Mouse (Mus musculus): ENCODE measurements around the gene Dido1. TPM values are rescaled to one million over a fixed set of nuclear protein-coding genes. Genes with fewer than 3 reads are reported as not detected.

The Dido1 gene
- total RNA-seq, 2 experiments from 2014 or later, result 56.0 to 56.3 TPM

DNA sequence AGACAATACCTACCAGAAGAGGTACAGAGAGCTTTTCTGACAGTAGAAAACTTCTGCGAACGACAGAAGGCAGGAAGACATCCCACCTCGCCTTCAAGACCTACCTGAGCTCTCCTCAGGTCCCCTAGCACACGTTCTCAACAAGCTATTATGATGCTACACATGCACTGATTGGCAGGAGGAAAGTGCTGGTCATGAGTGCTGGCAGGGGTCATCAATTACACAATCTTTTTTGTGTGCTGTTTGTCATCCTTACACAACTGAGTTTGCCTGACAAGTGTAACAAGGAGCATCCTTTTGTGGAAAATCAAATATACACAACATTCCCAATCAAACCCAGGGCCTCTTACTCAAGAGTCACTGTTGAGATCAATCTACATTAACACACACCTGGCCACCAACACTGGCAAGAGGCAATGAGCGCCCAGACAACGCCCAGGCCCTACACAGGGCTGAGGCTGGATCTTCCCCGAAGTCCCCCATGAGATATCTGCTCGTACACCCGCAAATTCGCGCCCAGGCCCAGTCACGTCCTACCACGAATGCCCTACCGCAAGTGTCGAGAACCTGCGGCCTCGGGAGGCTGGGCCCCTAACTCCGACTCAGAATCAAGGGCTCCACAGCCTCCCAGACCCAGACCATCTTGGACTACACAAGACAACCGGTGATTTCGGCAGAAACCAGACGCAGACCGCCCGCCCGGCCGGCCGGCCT, 8.6 kb downstream of the Dido1 start:
- intact Hi-C loops (cut with DNase I), result no loop called here
- no peak for DNase-seq (ENCODE audit: extremely low spot score in 1 of 2, low spot score in 2 of 2)

DNA sequence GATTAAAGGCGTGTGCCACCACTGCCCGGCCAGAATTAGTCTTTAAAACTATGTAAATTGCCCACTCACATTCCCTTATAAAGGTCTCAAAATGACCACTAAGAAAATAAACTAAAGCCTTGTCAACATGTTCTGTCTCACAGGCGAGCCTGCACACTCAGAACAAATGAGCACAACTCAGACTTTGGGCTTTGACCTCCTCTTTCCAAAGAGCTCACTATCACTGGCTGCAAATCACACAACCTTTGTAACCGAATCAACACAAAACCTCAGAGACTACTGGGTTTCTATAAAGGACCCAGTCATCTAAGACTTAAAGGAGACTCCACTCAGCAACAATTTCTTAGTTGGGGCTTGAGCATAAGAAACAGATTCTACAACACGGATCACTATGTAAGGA, 9.3 kb downstream of the Dido1 start:
- no peak for DNase-seq (ENCODE audit: extremely low spot score in 1 of 2, low spot score in 2 of 2)
- intact Hi-C loops (cut with DNase I), result no loop called here

GRCm38 (mm10) chr2:180695176-180695575, 14.6 kb downstream of the Dido1 start:
- intact Hi-C loops (cut with DNase I), result no loop called here
- DNase-seq (ENCODE audit: extremely low spot score in 1 of 2, low spot score in 2 of 2), result no peak

DNA sequence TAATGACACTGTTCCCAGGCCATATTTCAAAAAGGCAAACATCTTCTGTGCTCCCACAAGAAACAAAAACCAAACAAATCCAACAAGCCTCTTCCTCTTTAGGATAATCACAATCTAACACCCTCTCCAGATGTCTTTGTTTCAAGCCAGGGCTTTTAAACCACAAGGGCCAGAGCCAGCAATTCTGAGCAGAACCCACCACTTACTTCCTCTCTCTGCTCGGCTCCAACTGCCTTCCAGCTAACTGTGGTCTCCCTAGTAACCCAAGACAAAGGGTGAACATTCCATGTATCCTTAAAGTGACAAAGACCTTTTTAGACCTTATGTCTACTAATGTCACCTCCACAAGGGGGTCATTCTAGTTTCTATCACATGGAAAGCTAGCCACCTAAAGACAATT, 17.2 kb downstream of the Dido1 start:
- peak; percentile 40 to 53 for DNase-seq (ENCODE audit: extremely low spot score in 1 of 2, low spot score in 2 of 2)
- intact Hi-C loops (cut with DNase I), result no loop called here

GRCm38 (mm10) chr2:180689841-180690240, 20.0 kb downstream of the Dido1 start:
- no peak for DNase-seq (ENCODE audit: extremely low spot score in 1 of 2, low spot score in 2 of 2)
- intact Hi-C loops (cut with DNase I), result no loop called here

DNA sequence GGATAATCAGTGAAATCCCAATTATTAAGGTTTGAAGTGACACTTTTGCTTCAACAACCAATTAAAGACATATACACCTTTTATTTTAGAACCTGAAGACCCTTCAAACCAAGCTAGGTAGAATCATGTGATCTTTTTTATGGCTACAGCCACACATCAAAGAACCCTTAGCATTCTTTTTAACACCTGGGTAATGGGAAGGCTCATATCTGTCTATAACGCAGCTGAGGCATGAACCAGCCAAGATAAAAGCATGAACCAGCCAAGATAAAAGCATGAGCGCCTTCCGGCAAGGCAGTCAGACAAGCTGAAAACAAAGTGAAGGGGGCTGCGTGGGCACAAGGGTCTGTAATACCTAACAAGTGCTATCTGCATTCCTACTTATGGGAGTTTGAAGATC, 25.8 kb downstream of the Dido1 start:
- intact Hi-C loops (cut with DNase I), result no loop called here

DNA sequence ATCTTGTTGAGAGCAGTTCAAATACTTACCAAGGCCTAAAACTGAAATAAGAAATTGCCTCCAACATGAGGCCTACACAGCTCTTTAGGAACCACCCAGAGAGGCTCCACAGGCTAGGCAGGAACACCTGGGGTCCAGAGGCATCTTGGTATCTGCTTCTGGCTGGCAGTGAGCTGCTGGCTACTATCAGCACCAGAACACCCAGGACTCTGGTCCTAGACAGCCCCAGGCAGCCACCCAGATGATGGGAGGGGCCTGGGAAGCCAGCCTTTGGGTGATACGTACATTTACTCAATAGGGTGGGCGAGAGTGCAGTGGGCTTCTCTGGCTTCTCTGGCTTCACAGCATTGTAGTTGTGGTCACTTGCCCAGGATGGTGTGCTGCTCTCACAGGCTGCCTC, 26.3 kb downstream of the Dido1 start:
- intact Hi-C loops (cut with DNase I), result no loop called here
- no peak for DNase-seq (ENCODE audit: extremely low spot score in 1 of 2, low spot score in 2 of 2)

More for the DNA sequence above, 25.8 kb downstream of the Dido1 start:
- no peak for DNase-seq (ENCODE audit: extremely low spot score in 1 of 2, low spot score in 2 of 2)

- intact Hi-C loops (cut with DNase I), result no loop called here
Measured at GRCm38 (mm10) chr2:180681225-180681624, 28.6 kb downstream of the Dido1 start.

DNA sequence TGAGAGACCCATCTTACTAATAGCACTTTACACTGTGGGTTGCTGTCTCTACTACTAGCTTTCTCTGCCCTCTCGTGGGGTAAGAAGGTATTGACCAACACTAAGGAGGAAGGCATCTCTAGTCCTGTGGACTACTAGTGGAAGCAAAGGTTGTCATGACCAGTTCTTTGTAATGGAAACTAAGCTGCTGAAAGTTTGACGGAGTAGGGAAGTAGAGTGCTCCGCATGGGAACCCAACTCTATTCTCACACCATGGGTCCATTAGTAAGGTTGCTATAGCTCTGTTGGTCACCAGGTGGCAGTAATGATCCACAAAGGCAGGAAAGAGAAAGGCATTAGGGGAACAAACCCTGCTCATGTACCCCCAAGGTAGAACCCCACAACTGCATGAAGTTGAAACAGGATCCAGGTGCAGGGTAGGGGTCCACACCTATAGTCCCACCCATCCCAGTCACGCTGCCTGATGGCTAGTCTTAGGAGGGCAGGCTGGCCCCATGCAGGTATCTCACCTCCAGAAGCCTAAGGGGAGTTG, 31.1 kb downstream of the Dido1 start:
- intact Hi-C loops (cut with DNase I), result no loop called here

More at GRCm38 (mm10) chr2:180681225-180681624, 28.6 kb downstream of the Dido1 start:
- peak in 1 of 2 experiments; percentile 6 for DNase-seq (ENCODE audit: extremely low spot score in 1 of 2, low spot score in 2 of 2)

DNA sequence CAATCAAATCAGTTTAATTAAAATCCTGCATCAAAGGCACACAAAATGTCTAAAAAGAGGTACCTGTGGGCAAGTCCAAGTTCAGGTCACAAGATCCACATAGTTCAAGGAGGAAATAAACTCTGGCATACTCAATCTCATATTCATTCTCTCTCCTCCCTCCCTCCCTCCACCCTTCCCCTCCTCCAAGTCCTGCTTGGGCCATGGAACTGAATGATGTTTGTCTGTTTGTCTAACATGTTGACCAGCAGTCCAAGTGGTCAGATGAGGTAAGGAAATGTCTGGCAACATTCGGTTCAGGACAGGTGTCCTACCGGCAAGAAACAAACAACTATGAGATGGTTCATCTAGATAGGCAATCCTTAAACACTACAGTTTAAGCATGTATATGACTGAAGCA, 33.1 kb downstream of the Dido1 start:
- intact Hi-C loops (cut with DNase I), result no loop called here
- DNase-seq (ENCODE audit: extremely low spot score in 1 of 2, low spot score in 2 of 2), result no peak

More for the DNA sequence above, 31.1 kb downstream of the Dido1 start:
- peak; percentile 60 to 69 for DNase-seq (ENCODE audit: extremely low spot score in 1 of 2, low spot score in 2 of 2)

- no peak for DNase-seq (ENCODE audit: extremely low spot score in 1 of 2, low spot score in 2 of 2)
- intact Hi-C loops (cut with DNase I), result loop anchor here (5.0 kb wide), 1 partner anchor 70 kb away; no protein-coding TSS in a partner anchor
Measured at GRCm38 (mm10) chr2:180662008-180662407, 47.8 kb downstream of the Dido1 start.

DNA sequence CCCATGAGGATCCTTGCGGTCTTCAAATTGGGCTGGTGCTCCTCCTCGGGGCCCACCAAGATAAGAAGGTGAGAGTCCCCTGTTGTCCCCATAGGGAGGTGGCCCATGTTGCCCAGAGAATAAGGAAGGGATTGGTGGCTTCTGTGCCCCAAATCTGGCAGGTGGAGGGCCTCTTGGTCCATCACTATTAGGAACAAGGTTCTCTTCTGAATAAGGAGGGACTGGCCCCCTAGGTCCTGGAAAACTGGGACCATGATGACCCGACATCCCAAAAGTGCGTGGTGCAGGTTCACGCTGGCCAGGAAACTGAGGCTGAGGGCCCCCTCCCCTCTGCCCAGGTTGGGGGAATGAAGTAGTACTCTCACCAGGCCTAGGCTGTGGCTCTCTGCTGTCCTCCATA, 49.3 kb downstream of the Dido1 start:
- intact Hi-C loops (cut with DNase I), result loop anchor here (5.0 kb wide), 1 partner anchor 68 kb away; no protein-coding TSS in a partner anchor
- DNase-seq (ENCODE audit: extremely low spot score in 1 of 2, low spot score in 2 of 2), result no peak

GRCm38 (mm10) chr2:180659353-180660150, 50.2 kb downstream of the Dido1 start:
- intact Hi-C loops (cut with DNase I), result loop anchor here (5.0 to 10.0 kb wide), 3 partner anchors 67 to 115 kb away; partner anchors contain the start of gene Bhlhe23
- peak in 1 of 2 experiments; percentile 35 for DNase-seq (ENCODE audit: extremely low spot score in 1 of 2, low spot score in 2 of 2)

GRCm38 (mm10) chr2:180658381-180658780, 51.4 kb downstream of the Dido1 start:
- no peak for DNase-seq (ENCODE audit: extremely low spot score in 1 of 2, low spot score in 2 of 2)

GRCm38 (mm10) chr2:180657394-180658013, 52.3 kb downstream of the Dido1 start:
- DNase-seq (ENCODE audit: extremely low spot score in 1 of 2, low spot score in 2 of 2), result peak; percentile 64 to 76
- intact Hi-C loops (cut with DNase I), result loop anchor here (5.0 to 10.0 kb wide), 2 partner anchors 90 to 117 kb away; partner anchors contain the start of gene Bhlhe23

More at GRCm38 (mm10) chr2:180658381-180658780, 51.4 kb downstream of the Dido1 start:
- intact Hi-C loops (cut with DNase I), result loop anchor here (5.0 to 10.0 kb wide), 2 partner anchors 89 to 116 kb away; partner anchors contain the start of gene Bhlhe23

DNA sequence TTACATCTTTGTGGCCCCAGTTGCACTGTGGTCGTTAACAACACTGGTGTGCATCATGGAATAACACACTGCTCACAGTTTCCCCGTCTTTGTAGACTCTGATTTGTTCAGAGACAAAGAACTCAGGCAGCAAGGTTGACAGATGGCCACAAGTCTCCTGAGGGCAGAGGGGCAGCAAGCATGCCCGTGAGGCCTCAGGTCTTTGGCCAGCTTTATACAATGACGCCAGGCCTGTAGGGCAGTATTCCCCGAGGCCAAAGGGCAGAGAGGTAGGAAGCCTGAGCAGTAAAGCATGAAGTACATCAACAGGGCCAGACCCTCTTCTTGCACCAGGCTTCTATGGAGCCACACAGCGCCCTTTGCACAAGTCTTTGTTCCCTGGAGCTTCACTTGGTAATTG, 54.6 kb downstream of the Dido1 start:
- intact Hi-C loops (cut with DNase I), result loop anchor here (5.0 to 10.0 kb wide), 2 partner anchors 92 to 120 kb away; partner anchors contain the start of gene Bhlhe23
- DNase-seq (ENCODE audit: extremely low spot score in 1 of 2, low spot score in 2 of 2), result no peak

DNA sequence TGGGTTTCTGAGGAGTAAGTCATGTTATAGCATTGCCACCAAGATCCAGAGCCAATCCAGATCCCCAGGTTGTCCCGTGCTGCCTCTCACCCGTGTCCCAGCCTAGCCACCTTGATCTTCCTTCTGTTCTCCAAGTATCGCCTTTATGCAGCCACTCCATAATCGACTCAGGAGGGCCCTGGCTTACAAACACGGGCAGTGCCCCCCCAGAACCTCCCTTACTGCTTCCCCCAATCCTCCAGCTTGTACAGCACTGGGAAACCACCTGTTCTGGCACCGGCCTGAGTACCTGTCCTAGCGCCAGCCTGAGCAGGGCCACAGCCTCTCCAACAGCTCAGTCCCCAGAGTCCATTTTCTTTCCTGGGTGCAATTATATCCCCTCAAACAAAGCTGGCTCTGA, 55.1 kb downstream of the Dido1 start:
- intact Hi-C loops (cut with DNase I), result loop anchor here (5.0 to 10.0 kb wide), 2 partner anchors 93 to 120 kb away; partner anchors contain the start of gene Bhlhe23

GRCm38 (mm10) chr2:180646841-180647240, 63.0 kb downstream of the Dido1 start:
- DNase-seq (ENCODE audit: extremely low spot score in 1 of 2, low spot score in 2 of 2), result no peak
- intact Hi-C loops (cut with DNase I), result no loop called here

More for the DNA sequence above, 55.1 kb downstream of the Dido1 start:
- no peak for DNase-seq (ENCODE audit: extremely low spot score in 1 of 2, low spot score in 2 of 2)

- intact Hi-C loops (cut with DNase I), result no loop called here
- no peak for DNase-seq (ENCODE audit: extremely low spot score in 1 of 2, low spot score in 2 of 2)
Measured at GRCm38 (mm10) chr2:180643626-180644025, 66.2 kb downstream of the Dido1 start.
